Mouse (Mus musculus): Measurements from ENCODE around the gene Jag1. TPM values are rescaled to one million over a fixed set of nuclear protein-coding genes. Genes with fewer than 3 reads are reported as not detected.
A peak's percentile ranks its signal among the peaks of the same experiment; 100 is the strongest.

The Jag1 gene
- 12.8 and 15.7 TPM in 2 replicates for polyA plus RNA-seq (2014; fragmentation: Nextera tagmentation; extraction: Ambion mirVana)

DNA sequence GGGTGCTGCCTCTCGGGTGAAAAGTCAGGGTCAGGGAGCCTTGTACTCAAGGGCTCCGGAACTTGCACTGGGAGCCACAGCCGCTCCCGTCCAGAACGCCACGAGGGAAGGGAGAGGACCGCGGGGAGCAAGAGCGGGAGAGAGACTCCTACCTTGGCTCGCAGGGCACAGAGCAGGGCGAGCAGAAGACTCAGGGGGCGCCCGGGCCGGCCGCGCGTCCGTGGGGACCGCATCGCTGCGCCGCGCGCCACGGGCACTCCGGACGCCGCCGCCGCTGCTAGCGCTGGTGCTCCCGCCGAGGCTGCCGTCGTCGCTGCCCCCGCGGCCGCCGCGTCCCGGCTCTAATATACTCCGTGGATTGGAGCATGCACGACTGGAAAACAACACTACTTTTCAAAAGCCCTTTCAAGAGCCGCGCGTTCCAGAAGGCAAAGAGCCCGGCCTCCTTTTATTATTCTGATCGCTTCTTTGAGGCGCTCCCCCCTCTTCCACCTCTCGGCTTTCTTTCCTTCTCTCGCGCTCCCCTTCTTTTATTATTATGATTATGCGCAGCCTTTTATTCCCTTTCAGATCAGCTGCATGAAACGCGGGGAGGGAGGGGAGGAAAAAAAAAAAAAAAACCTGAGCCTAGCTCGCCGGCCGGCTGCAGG lies at the start of gene Jag1:
Jag1 (minus strand) TSS at position 620 of the 650 bp plus-strand sequence.
- peaks cover 8 to 23% of the 10 kb centered on the region in 2 experiments for H3K4me1 ChIP-seq (ENCODE audit: control insufficient read depth in 2 of 2, insufficient read depth in 2 of 2, low read length in 2 of 2)
- H3K27ac ChIP-seq (replicated peaks in 1 of 2; ENCODE audit: control insufficient read depth in 1 of 2, insufficient read depth in 1 of 2, low read depth in 2 of 2, low read length in 2 of 2), result peak within 1 kb of the TSS; percentile 93 to 96
- no peaks in the 10 kb centered on the region for H3K36me3 ChIP-seq (ENCODE audit: control insufficient read depth, insufficient read depth, low read length)
- no peak for ATAC-seq (ENCODE audit: insufficient number of reproducible peaks, insufficient read depth, low FRiP score, low read depth)
- H3K4me2 ChIP-seq (ENCODE audit: low read length), result peak within 1 kb of the TSS; percentile 85
- H3K9ac ChIP-seq (ENCODE audit: low read length), result peak within 1 kb of the TSS; percentile 83
- H3K9me3 ChIP-seq (ENCODE audit: control insufficient read depth, low read length), result no peaks in the 10 kb centered on the region
- no peaks in the 10 kb centered on the region for H3K27me3 ChIP-seq (ENCODE audit: control insufficient read depth, insufficient read depth, low read length)
- under 1% methylated on average over 51 of the region's 59 CpGs for WGBS
- peak within 1 kb of the TSS; percentile 67 to 70 for H3K4me3 ChIP-seq (ENCODE audit: control insufficient read depth in 1 of 2, insufficient read depth in 1 of 2, low read depth in 1 of 2, low read length in 2 of 2)

- H3K36me3 ChIP-seq (ENCODE audit: control insufficient read depth, insufficient read depth, low read length), result no peaks in the 10 kb centered on the region
- H3K9me3 ChIP-seq (ENCODE audit: control insufficient read depth, low read length), result no peaks in the 10 kb centered on the region
- WGBS, result 69% methylated on average over 1 of the region's 1 CpGs
- no peaks in the 10 kb centered on the region for H3K27me3 ChIP-seq (ENCODE audit: control insufficient read depth, insufficient read depth, low read length)
- no peak overlapping the region for H3K27ac ChIP-seq (replicated peaks in 1 of 2; ENCODE audit: control insufficient read depth in 1 of 2, insufficient read depth in 1 of 2, low read depth in 2 of 2, low read length in 2 of 2)
- H3K4me3 ChIP-seq (ENCODE audit: control insufficient read depth in 1 of 2, insufficient read depth in 1 of 2, low read depth in 1 of 2, low read length in 2 of 2), result no peak overlapping the region
- no peak overlapping the region for H3K4me2 ChIP-seq (ENCODE audit: low read length)
- peaks cover 0 to 2% of the 10 kb centered on the region in 2 experiments; a peak in 2 of 4 replicates for H3K4me1 ChIP-seq (ENCODE audit: control insufficient read depth in 2 of 2, insufficient read depth in 2 of 2, low read length in 2 of 2)
- no peak for ATAC-seq (ENCODE audit: insufficient number of reproducible peaks, insufficient read depth, low FRiP score, low read depth)
- no peak overlapping the region for H3K9ac ChIP-seq (ENCODE audit: low read length)
Measured at GRCm38 (mm10) chr2:137156018-137156417, 39.6 kb upstream of the Jag1 start.

- no peaks in the 10 kb centered on the region for H3K27me3 ChIP-seq (ENCODE audit: control insufficient read depth, insufficient read depth, low read length)
- H3K9me3 ChIP-seq (ENCODE audit: control insufficient read depth, low read length), result no peaks in the 10 kb centered on the region
- 31% methylated on average over 4 of the region's 4 CpGs for WGBS
- no peak overlapping the region for H3K27ac ChIP-seq (replicated peaks in 1 of 2; ENCODE audit: control insufficient read depth in 1 of 2, insufficient read depth in 1 of 2, low read depth in 2 of 2, low read length in 2 of 2)
- no peak overlapping the region for H3K4me2 ChIP-seq (ENCODE audit: low read length)
- H3K36me3 ChIP-seq (ENCODE audit: control insufficient read depth, insufficient read depth, low read length), result no peaks in the 10 kb centered on the region
- ATAC-seq (ENCODE audit: insufficient number of reproducible peaks, insufficient read depth, low FRiP score, low read depth), result no peak
- no peak overlapping the region for H3K4me3 ChIP-seq (ENCODE audit: control insufficient read depth in 1 of 2, insufficient read depth in 1 of 2, low read depth in 1 of 2, low read length in 2 of 2)
- H3K9ac ChIP-seq (ENCODE audit: low read length), result no peak overlapping the region
- H3K4me1 ChIP-seq (ENCODE audit: control insufficient read depth in 2 of 2, insufficient read depth in 2 of 2, low read length in 2 of 2), result peaks cover 0 to 2% of the 10 kb centered on the region in 2 experiments; a peak in 2 of 4 replicates
Measured at GRCm38 (mm10) chr2:137153825-137154224, 37.4 kb upstream of the Jag1 start.

DNA sequence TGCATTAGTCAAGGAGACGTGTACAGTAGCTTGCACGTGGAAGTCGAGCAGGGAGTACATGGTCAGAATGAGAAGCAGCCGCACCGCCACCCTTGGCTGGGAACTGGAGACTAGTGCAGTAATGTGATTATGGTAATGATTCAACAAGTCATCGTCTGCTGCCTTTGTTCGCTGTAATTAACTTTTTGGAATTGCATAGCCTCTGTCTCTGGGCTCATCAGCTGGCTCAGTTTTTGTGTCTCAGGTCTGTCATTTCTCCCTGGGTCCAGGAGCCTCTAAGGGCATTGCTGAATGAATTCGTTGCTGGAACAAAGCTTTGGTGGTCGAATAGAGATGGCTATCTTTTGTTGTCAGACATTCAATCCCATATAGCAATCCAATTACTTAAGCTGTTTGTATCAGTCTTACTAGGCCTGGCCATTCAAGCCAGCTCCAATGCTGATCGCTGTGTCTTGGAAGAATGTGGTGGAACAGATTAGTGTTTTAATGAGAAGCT lies 36.8 kb upstream of the Jag1 start:
- Histone ChIP-seq H3K4me1 (ENCODE audit: control insufficient read depth in 2 of 2, insufficient read depth in 2 of 2, low read length in 2 of 2) (peaks cover 0 to 2% of the 10 kb centered on the region in 2 experiments; a peak in 2 of 4 replicates), H3K27ac (replicated peaks in 1 of 2; ENCODE audit: control insufficient read depth in 1 of 2, insufficient read depth in 1 of 2, low read depth in 2 of 2, low read length in 2 of 2) (no peak overlapping the region), H3K9ac (ENCODE audit: low read length) (no peak overlapping the region), H3K4me3 (ENCODE audit: control insufficient read depth in 1 of 2, insufficient read depth in 1 of 2, low read depth in 1 of 2, low read length in 2 of 2) (no peak overlapping the region), H3K4me2 (ENCODE audit: low read length) (no peak overlapping the region), H3K27me3 (ENCODE audit: control insufficient read depth, insufficient read depth, low read length) (no peaks in the 10 kb centered on the region), H3K36me3 (ENCODE audit: control insufficient read depth, insufficient read depth, low read length) (no peaks in the 10 kb centered on the region), H3K9me3 (ENCODE audit: control insufficient read depth, low read length) (no peaks in the 10 kb centered on the region)
- ATAC-seq (ENCODE audit: insufficient number of reproducible peaks, insufficient read depth, low FRiP score, low read depth), result no peak
- WGBS, result 84% methylated on average over 10 of the region's 10 CpGs

- no peak overlapping the region for H3K27ac ChIP-seq (replicated peaks in 1 of 2; ENCODE audit: control insufficient read depth in 1 of 2, insufficient read depth in 1 of 2, low read depth in 2 of 2, low read length in 2 of 2)
- H3K9ac ChIP-seq (ENCODE audit: low read length), result no peak overlapping the region
- no peaks in the 10 kb centered on the region for H3K9me3 ChIP-seq (ENCODE audit: control insufficient read depth, low read length)
- peaks cover 0 to 2% of the 10 kb centered on the region in 2 experiments; a peak in 2 of 4 replicates for H3K4me1 ChIP-seq (ENCODE audit: control insufficient read depth in 2 of 2, insufficient read depth in 2 of 2, low read length in 2 of 2)
- ATAC-seq (ENCODE audit: insufficient number of reproducible peaks, insufficient read depth, low FRiP score, low read depth), result no peak
- no peaks in the 10 kb centered on the region for H3K36me3 ChIP-seq (ENCODE audit: control insufficient read depth, insufficient read depth, low read length)
- H3K4me2 ChIP-seq (ENCODE audit: low read length), result no peak overlapping the region
- H3K4me3 ChIP-seq (ENCODE audit: control insufficient read depth in 1 of 2, insufficient read depth in 1 of 2, low read depth in 1 of 2, low read length in 2 of 2), result no peak overlapping the region
- WGBS, result 90% methylated on average over 3 of the region's 3 CpGs
- no peaks in the 10 kb centered on the region for H3K27me3 ChIP-seq (ENCODE audit: control insufficient read depth, insufficient read depth, low read length)
Measured at GRCm38 (mm10) chr2:137150953-137151352, 34.5 kb upstream of the Jag1 start.

DNA sequence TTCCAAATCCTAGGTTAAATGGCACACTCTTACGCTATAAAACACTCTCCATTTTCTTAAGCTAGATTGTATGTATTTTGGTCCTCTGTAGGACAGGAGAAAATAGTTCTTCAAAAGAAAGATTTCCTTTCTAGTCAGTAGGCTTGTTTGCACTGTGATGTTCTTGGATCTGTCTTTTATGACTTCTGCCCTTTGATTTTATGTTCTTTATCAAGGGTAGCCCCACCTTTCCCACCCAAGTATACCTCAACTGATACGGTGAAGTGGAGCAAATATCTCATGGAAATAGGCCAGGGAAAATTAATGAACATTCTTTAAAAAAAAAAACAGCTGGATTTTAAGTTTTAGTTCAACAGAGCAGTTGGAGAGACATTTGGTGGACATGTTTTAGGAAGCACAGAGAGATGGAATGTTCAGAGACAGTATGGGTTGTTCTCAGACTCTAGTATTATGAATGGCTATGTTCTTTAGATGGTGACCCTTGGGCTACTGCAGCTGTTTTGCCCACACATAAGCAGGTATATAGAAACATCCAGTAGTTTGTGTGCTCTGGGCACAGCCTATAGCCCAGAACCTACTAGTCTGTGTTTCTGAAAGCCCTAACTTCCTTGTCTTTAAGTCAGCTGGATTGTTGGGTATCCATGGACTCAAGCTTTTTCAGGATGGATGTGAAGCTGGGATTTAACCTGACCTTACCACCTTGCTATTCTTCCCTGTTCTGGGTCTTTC lies 30.7 kb upstream of the Jag1 start:
- H3K4me3 ChIP-seq (ENCODE audit: control insufficient read depth in 1 of 2, insufficient read depth in 1 of 2, low read depth in 1 of 2, low read length in 2 of 2), result no peak overlapping the region
- H3K27me3 ChIP-seq (ENCODE audit: control insufficient read depth, insufficient read depth, low read length), result no peaks in the 10 kb centered on the region
- no peak overlapping the region for H3K27ac ChIP-seq (replicated peaks in 1 of 2; ENCODE audit: control insufficient read depth in 1 of 2, insufficient read depth in 1 of 2, low read depth in 2 of 2, low read length in 2 of 2)
- no peaks in the 10 kb centered on the region for H3K9me3 ChIP-seq (ENCODE audit: control insufficient read depth, low read length)
- no peaks in the 10 kb centered on the region for H3K36me3 ChIP-seq (ENCODE audit: control insufficient read depth, insufficient read depth, low read length)
- WGBS, result 86% methylated on average over 2 of the region's 2 CpGs
- no peak overlapping the region for H3K4me2 ChIP-seq (ENCODE audit: low read length)
- no peak for ATAC-seq (ENCODE audit: insufficient number of reproducible peaks, insufficient read depth, low FRiP score, low read depth)
- no peak overlapping the region for H3K9ac ChIP-seq (ENCODE audit: low read length)
- H3K4me1 ChIP-seq (ENCODE audit: control insufficient read depth in 2 of 2, insufficient read depth in 2 of 2, low read length in 2 of 2), result no peaks in the 10 kb centered on the region

DNA sequence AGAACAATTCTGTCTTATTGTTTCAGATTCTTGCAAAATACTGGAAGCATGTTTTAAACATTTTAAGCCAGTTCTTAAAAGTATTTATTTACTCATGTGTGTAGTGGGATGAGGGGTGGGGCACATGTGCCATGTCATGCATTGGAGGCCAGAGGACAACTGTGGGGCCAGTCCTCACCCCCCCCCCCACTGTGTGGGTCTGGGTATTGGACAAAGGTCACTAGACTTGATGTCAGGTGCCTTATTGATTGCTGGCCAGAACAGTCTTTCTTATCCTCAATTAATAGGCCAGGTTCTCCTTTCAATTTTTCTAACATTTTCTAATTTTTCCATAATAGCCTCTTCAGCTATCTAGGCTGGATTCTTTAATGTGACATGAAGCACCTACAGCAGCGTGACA lies 21.6 kb upstream of the Jag1 start:
- 85% methylated on average over 1 of the region's 1 CpGs for WGBS
- no peak for ATAC-seq (ENCODE audit: insufficient number of reproducible peaks, insufficient read depth, low FRiP score, low read depth)
- no peaks in the 10 kb centered on the region for H3K4me1 ChIP-seq (ENCODE audit: control insufficient read depth in 2 of 2, insufficient read depth in 2 of 2, low read length in 2 of 2)
- no peaks in the 10 kb centered on the region for H3K9me3 ChIP-seq (ENCODE audit: control insufficient read depth, low read length)
- H3K27ac ChIP-seq (replicated peaks in 1 of 2; ENCODE audit: control insufficient read depth in 1 of 2, insufficient read depth in 1 of 2, low read depth in 2 of 2, low read length in 2 of 2), result no peak overlapping the region
- H3K9ac ChIP-seq (ENCODE audit: low read length), result no peak overlapping the region
- no peak overlapping the region for H3K4me3 ChIP-seq (ENCODE audit: control insufficient read depth in 1 of 2, insufficient read depth in 1 of 2, low read depth in 1 of 2, low read length in 2 of 2)
- no peak overlapping the region for H3K4me2 ChIP-seq (ENCODE audit: low read length)
- no peaks in the 10 kb centered on the region for H3K27me3 ChIP-seq (ENCODE audit: control insufficient read depth, insufficient read depth, low read length)
- no peaks in the 10 kb centered on the region for H3K36me3 ChIP-seq (ENCODE audit: control insufficient read depth, insufficient read depth, low read length)

All from heart, embryonic 14.5 days (tissue).